Mouse (Mus musculus) layer of hippocampus, postnatal 25 days (tissue): ENCODE results near the gene Slc7a6os. TPM values are rescaled to one million over a fixed set of nuclear protein-coding genes. Genes with fewer than 3 reads are reported as not detected.

Source experiments
- DNase-seq, 2 experiments: peaks; one replicate each; pipeline ENCODE4 v3.0.0; 2022; ENCODE audit warnings: mixed read lengths in 2 of 2, low spot score in 1 of 2; ENCODE audit errors: extremely low spot score in 1 of 2
- total RNA-seq, 2 experiments: library from RNA; stranded (reverse); gene quantifications; 2 replicates each; pipeline ENCODE4 v1.2.3; 2021

Slc7a6os gene
- total RNA-seq, 2 experiments from 2014 or later = 24.6 to 27.4 TPM

DNA sequence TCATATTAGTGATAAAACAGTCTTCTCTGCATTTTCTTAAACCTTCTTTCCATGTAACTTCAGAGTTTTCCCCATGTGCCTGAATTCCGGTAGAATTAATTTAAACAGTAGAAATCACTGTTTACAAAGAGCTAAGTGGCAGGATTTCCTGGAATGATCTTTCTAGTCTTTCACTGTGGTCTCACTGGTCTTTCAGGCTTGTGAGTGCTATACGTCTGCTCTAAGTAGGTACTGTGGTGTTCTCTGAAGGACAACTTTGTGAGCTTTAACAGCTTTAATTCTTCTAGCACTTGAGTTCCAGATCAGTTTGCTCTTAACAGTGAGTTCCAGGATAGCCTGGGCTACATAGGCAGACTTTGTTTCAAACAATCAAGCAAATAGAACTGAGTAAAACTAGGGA lies 32.3 kb downstream of the Slc7a6os start:
- DNase-seq = no peak

DNA sequence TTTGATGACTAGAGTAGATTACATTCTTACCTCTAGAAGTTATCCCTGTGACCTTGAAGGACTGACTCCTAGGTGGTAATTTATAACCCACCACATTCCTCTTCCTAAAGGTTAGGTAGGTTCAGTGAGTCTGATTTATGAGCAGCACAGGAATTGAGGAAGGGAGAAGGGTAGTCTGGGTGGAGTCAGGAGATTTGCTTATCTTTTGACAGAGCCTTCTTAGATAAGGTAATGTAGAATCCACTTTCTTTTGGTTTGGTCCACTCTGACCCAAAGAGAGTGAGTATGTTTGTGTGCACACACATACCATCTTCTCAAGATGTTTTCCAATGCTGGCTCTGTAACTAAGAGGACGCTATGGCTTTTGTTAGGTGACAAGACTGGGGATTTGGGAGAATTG lies 33.1 kb downstream of the Slc7a6os start:
- no peak for DNase-seq

DNA sequence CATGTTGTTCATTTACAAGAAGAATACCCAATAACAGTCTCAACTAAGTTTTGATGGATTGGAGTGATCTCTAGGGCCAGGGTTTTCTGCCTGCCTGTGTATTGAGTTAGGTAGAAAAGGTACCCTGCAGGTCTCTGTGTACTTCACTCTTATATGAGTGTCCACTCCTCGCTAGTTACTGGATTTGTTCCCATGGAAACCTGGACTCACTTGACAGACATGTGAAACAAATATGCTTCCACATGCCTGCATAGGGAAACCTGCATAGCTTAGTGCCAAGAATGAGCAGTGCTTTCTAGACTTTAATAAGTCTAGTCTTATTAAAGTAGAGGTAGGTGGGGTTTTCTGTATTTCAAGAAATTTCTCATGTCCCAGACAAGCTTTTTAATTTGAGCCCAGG lies 33.8 kb downstream of the Slc7a6os start:
- DNase-seq = no peak

DNA sequence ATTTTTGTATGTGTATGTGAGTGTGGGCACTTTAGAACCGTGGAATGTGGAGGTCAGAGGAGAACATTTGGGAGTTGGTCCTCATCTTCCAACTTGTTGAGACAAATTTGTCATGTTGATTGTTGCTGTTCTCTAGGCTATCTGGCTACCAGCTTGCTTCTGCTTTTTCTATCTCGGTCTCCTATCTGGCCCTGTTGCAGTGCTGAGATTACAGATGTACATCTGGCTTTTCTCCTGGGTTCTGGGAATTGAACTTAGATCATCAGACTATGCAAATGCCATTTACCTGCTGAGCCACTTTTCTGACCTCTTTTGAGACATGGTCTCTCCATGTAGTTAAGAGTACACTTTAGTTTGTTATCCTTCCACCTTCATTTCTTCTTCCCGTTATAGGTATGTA lies 37.2 kb downstream of the Slc7a6os start:
- DNase-seq = no peak

DNA sequence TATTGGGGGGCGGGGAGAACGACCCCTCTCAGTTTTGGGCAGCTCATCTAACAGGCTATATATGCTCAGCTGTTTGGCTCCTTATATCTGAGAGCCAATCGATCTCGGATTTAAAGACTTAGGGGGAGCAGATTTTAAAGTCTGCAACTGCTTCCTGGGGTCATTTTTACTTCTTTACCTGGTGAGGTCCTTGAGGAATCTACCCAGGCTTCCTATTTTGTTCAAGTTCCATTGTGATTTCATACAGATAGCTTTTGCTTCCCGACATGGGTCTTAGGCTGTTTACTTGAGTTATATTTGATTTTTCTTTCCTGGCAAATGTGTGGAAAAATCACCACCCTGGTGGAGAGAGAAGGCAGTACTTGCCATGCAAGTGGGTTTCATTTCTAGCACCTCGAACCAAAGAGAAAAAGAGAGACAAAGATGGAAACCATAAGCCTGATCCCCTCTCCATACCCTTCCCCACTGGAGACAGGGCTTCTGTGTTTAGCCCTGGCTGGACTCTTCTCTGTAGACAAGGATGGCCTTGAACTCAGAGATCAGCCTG lies 40.7 kb downstream of the Slc7a6os start:
- no peak for DNase-seq

DNA sequence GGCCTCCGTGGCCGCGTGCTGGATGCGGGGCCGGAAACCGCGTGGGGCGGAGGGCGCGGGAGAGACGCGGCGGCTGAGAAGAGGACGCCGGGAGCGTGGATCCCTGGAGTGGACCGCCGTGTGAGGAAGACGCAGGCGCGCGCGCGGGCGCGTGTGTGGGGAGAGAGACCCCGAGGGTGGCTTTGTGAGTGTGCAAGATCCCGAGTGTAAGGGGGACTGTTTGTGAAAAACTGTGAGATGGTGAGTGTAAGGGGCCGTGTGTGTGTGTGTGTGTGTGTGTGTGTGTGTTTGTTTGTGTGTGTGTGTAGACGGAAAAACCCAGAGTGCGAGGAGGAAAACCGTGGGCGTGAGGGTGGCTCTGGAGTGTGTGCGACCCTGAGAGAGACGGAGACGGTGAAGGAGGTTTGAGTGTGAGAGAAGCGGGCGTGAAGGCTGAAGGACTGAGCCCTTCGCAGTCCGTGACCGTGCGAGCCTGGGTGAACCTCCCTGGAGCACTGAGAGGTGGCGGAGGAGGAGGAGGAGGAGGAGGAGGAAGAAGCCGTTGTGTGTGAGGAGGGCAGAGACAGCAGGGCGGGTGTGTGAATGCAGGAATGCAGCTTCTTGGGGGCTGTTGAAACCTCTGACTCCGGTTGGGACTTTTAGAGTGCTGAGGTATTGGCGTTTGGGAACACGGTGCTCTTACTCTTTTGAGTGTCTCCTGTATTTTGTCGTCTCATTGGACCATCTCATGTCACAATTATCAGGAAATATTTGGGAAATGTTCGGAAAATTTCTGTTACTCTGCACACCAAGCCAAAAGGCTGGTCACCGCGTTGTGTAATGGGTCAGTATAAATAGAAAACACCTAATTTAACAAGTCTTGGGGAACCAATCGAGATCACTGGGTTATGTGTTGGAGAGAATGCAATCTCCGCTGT lies 41.5 kb downstream of the Slc7a6os start:
- DNase-seq = peak in 1 of 2 experiments; percentile 61

DNA sequence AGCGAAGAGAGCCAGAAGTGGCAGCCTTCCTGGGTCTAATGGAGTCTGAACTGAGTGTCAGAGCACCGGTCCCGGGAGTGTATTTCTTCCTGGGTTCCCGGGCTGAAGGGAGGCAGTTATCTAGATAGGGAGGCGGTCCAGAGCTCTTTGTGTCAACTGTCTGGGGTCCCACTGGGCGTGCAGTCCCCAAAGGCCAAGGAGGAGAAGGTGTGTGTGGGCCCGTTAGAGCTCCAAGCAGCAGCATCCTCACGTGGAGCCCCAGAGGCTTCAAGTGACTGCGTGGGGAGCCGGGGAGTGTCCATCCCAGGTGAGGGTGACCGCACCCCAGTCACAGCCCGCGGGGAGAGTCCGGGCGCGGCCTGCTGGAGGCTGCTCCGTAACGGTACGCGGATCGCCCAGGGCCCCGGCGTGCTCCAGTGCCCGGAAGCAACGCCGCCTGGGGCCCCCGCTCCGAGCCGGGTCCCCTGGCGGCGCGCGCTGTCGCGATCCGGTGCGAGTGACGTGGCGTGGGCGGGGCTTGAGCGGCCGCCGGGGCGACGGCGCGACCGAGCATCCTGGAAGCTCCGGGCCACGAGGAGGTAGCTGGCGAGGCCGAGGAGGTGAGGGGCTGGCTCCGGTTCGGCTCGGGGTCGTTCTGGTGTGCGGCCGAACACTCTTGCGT lies 42.2 kb downstream of the Slc7a6os start, which contains the start of gene Slc7a6:
Slc7a6 (plus strand) TSS at position 502 of the 661 bp plus-strand sequence.
- DNase-seq = peak; percentile 85 to 88

DNA sequence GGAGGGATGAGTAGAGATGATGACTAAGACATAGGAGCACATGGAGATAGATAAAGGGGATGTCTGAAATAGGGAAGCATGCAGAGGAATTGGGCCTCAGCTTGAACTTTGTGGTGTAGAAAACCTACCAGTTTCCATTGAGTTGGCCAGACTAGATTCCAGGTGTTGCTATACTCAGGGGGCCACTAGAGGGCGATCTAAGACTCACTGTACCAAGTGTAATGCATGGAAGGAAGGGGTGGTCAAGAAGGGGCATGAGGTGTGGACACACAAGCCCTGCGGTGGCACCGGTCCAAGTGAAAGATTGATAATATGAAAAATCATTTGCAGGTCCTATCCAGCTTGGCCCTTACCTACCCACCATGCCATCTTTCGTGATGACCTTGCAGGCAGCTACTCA lies 45.3 kb downstream of the Slc7a6os start:
- DNase-seq = peak; percentile 54 to 89

DNA sequence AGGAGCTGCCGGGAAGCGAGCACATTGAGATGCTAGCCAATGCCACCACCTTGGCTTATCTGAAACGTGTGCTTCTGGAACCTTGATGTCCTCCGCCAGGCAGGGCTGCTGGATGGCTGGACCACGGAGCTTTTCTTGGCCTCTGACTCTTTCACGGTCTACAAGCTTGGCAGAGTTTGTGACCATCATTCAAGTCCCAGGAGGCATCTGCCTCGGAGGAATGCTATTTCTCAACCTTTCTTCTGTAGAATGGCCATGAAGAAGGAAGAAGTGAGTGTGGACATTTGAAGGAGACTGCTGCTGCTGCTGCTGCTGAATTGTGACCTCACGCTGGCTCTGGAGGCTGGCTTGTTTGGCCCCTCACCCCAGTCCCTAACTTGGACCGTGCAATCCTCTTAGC lies 47.5 kb downstream of the Slc7a6os start:
- DNase-seq = no peak

DNA sequence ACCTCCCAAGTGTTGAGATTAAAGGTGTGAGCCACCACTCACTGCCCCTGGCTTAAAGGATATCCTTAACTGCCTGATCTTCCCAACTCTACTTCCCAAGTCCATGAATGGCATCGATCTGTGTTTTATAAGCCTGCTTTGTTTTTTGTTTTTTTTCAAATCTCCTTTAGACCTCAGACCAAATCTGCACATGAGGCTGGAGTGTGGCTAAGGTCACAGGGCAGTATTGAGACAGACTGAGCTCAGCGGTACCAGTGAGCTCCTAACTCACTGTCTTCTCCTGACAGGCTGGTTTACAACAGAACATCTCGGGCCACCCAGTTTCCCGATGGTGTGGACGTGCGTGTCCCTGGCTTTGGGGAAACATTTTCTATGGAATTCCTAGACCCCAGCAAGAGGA lies 50.9 kb downstream of the Slc7a6os start:
- DNase-seq = no peak

DNA sequence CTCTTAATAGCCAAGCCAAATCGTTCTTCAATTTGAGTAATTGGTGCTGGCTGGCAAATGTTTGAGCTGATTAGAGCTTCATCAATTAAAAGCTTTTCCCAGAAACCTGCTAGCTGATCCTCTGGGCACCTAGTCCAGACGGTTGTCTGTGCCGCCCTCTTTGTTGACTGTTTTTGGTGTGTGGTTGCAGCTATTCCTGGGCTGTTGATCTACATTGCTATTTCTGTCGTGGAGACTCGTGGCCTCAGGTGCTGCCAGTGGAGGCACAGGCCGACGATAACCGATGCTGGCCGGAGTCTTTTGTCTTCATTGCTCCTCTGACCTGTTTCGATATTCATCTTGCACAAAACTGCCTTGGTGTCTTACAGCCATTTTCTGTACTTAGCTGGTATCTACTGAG lies 52.4 kb downstream of the Slc7a6os start:
- DNase-seq = no peak

DNA sequence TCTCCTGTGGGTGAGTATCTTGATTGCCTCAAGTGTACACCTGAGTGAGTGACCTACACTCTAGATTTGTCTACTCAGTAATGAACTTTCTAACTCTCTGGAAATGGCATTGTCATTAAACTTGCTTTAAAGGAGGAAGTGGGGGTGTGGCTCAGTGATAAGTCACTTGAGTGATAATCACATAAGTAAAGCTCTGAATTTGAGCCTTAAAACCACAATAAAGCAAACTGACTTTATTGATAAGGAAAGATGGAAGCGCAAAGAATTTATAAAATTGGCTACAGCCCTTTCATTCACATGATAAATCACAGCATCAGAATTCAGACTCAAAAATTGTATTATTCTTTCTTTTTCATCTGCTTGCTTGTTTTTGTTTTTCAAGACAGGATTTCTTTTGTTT lies 53.3 kb downstream of the Slc7a6os start:
- DNase-seq = no peak

DNA sequence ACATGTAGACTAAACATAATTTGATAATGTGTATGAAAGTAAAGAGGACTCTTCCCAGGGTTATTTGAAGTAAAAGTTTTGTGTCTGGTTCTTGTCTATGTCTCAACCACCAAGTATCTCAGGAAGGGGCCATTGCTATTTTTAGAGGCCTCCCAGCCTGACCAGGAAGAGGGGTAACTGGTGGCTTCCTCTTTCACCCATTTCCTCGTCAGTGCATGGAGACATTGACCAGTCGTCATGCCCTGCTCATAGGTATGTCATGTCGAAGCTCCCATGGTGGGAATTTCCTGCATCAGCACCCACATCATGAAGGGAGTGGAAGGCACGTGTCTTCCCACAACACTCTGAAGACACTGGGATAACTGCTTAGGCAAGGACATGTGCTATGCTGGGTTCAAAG lies 57.9 kb downstream of the Slc7a6os start:
- DNase-seq = no peak

DNA sequence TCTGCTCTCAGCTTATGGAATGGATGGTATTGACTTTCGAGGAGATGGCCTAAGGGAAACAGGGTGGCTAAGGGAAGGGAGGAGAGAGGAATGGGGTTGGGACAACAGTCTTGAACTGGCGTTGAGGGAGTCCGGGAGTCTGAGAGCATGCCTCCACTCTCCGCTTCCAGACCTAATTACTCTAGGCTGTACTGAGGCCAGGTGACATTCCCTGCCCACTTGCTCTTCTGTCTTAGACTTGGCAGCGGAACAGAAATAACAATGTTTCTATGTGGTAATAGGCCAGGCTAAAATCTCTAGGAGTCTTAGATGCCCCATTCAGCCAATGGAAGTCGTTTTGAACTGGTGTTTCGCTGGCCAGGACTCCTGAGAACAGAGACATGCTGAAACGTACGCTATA lies 59.7 kb downstream of the Slc7a6os start:
- DNase-seq = no peak

Other genes with a start within 250 kb of the Slc7a6os start
- 10 to 100 TPM; 23.0 to 25.7 TPM for gene Slc12a4, start 244.8 kb downstream of the Slc7a6os start, total RNA-seq
- gene Dpep3, start 231.5 kb downstream of the Slc7a6os start, total RNA-seq = not detected
- gene Dus2, start 219.6 kb downstream of the Slc7a6os start, total RNA-seq = 10 to 100 TPM; 18.2 to 18.8 TPM
- gene Dpep2nb, start 205.0 kb downstream of the Slc7a6os start, total RNA-seq = not detected
- gene Ddx28, start 199.1 kb downstream of the Slc7a6os start, total RNA-seq = 10 to 100 TPM; 13.9 TPM
- gene Nfatc3, start 152.1 kb downstream of the Slc7a6os start, total RNA-seq = 10 to 100 TPM in 1 of 2 experiments, 1 to 10 TPM in 1; 9.6 to 13.2 TPM
- under 1 TPM in 1 of 2 experiments, not detected in 1; 0.07 TPM for gene Esrp2, start 74.0 kb downstream of the Slc7a6os start, total RNA-seq
- 10 to 100 TPM; 19.4 to 23.1 TPM for gene Pla2g15, start 60.5 kb downstream of the Slc7a6os start, total RNA-seq
- 10 to 100 TPM; 19.8 to 24.9 TPM for gene Slc7a6, start 42.1 kb downstream of the Slc7a6os start, total RNA-seq
- 10 to 100 TPM; 33.1 to 34.2 TPM for gene Prmt7, start within 50 bp of the Slc7a6os start, total RNA-seq
- gene Smpd3, start 127.1 kb upstream of the Slc7a6os start, total RNA-seq = 10 to 100 TPM; 77.7 to 84.8 TPM
- 10 to 100 TPM; 10.9 to 13.3 TPM for gene Zfp90, start 204.4 kb upstream of the Slc7a6os start, total RNA-seq